Mouse (Mus musculus) adrenal gland, postnatal 10 days (tissue): ENCODE measurements around the gene Usp40. TPM values are rescaled to one million over a fixed set of nuclear protein-coding genes. Genes with fewer than 3 reads are reported as not detected.

Experiments used
- DNase-seq: peaks from one replicate; pipeline ENCODE4 v3.0.0; 2021; ENCODE audit warnings: mixed read lengths
- total RNA-seq, 2 experiments: library from RNA; stranded (reverse); gene quantifications; 2 replicates each; pipeline ENCODE4 v1.2.3; 2021

Usp40 gene
- total RNA-seq, 2 experiments from 2014 or later: 21.4 to 37.7 TPM

DNA sequence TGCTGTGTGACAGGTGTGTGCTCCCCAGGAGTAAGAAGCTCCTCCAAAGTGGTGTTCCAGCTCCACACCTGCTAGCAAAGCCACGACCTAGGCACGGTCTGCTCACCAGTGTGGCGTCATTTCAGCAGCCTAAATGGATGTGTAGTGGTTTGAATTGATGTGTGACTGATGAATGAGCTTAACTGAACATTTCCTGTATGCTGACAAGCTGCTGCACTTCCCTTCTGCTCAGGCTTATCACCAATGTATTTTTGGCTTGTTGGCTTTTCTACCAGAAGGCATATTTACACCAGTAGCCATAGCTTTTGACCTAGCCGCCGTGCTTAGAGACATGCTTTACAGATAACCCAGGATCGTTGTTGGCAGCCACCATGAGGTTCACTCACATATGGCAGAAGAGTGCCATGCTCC lies 60.7 kb downstream of the Usp40 start:
- no peak for DNase-seq

DNA sequence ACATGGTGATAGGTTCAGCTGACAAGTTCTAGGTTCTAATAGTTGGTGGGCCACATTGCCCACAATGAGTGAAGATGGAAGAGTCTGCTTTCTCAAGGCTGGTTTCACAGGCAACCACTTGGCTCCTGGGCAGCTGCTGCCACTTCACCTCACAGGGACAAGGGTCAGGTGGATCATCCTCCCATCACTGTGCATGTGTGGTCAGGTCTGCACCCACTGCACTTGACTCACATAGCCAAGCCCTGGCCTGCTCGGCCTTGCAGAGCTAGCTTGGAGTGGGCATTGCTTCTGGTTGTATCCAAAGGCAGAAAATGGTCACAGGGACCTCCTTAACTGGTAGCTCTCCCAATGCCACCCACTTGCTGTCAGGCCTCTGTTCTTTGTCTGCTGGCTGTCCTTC lies 66.6 kb downstream of the Usp40 start:
- no peak for DNase-seq

DNA sequence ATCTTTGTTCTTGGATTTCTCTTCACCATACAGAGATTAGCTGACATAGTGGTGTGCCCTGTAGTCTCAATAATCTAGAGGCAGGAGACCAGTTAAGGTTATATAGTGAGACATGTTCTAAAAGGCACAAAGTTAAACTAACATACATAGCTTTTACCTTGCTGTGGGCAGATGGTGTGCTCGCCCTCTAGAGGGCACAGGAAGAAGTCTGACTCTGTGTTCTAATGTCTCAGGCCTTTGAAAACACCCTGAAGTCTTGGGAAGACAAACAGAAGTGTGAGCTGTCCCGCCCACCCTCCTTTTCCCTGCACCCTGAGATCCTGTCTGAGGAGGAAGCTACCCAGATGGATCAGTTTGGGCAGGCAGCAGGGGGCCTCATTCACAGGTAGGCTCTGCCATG lies 71.8 kb downstream of the Usp40 start:
- DNase-seq: no peak

DNA sequence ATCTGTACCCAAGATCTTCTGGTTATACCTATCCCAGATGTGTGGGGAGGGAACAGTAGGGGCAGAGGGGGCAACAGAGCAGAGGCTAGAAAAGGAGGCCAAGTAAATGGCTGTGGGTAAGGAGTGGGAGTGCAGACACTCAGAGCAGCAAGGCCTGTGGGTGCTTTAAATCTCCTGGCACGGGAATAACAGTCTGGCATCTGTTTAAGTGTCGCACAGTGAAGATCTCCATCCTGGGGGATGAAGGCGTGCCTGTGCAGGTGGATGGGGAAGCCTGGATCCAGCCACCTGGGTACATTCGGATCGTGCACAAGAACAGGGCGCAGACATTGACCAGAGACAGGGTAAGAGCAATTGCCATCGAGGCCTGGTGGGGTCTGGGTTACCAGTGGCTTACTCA lies 72.3 kb downstream of the Usp40 start:
- no peak for DNase-seq

DNA sequence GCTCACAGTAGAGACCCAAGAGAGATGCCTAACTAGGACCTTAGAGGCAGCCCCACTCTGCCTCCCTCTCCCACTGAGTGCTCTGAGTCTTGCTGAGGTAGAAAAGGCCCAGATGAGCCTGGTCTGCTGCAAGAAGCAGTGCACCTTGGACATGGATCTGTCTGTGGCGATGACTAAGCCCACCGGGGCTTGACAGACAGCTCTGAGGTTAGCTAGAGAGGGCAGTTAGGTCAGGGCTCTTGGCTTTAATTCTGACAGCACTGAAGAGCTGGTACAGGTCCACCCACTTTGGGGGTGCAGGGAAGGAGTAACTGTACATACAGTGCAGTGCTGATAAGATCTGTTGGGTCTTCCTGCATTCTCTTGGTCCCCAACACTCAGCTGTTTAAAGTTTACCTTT lies 72.8 kb downstream of the Usp40 start:
- DNase-seq: no peak

DNA sequence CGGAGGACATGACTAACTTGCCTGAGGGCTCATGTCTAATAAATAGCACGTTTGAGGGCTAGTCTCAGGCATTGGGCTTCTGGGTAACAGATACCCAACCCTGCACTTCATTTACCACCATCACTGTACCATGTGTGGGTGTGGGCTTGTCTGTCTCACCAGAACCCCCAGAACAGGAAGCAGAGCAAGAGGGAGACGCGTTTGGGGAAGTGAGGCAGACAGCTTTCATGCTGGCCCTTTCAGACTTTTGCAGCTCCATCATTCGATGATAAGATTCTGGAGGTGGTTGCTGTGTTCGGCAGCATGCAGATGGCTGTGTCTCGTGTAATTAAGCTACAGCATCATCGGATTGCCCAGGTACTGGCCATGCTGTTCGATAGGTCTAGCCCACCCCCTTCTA lies 73.3 kb downstream of the Usp40 start:
- DNase-seq: no peak

DNA sequence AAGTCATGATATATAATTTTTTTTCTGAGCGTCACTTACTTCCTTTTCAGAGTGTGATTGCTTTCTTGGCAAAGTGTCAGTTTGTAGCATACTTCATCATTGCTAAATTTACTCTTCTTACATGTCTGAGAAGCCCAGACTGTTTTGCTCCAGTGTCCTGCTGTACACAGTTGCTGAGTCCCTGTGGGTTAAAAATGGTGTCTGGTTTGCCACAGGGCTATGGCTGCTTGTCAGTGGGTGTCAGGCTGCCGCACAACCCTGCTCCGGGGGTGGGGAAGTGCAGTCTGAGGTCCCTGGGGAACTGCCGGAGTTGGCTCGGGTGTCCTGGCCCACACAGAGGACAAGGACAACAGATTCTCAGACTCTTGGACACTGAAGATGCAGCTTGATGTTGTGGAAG lies 75.3 kb downstream of the Usp40 start:
- no peak for DNase-seq

DNA sequence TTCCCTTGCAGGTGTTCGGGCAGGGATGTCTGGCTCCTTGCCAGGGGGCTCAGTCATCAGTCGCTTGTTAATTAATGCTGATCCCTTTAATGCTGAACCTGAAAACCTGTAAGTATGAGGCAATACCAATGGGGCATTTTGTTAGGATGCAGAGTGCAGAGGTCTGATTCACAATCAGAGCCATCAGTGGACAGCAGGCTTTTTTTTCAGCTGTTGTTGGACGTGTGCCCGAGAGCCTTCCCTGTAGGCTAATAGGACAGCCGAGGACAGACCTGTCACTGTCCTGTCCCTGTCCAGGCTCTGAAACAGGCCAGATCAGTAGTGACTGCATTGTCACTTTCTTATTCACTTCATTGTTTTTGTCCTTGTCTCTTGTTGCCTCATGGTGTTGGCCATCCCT lies 78.6 kb downstream of the Usp40 start:
- peak; percentile 79 for DNase-seq

DNA sequence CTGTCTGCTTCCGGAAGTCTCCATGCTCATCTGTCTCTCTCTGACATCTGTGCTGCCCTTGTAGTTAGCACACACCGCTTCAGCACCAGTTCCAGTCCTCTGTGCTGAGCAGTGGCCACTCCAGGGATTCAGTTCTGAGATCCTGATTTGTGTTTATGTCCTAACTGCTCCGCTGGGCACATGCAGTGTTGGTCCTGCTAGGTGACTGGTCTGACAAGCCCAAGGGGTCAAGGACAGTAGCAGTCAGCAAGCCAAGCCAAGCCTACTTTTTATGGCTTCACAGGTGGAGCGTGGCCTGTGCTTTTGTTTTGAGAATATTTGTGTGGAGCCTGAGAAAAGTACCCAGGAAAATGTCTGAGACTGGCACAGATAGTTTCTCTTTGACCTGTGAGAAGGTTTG lies 83.5 kb downstream of the Usp40 start:
- no peak for DNase-seq

DNA sequence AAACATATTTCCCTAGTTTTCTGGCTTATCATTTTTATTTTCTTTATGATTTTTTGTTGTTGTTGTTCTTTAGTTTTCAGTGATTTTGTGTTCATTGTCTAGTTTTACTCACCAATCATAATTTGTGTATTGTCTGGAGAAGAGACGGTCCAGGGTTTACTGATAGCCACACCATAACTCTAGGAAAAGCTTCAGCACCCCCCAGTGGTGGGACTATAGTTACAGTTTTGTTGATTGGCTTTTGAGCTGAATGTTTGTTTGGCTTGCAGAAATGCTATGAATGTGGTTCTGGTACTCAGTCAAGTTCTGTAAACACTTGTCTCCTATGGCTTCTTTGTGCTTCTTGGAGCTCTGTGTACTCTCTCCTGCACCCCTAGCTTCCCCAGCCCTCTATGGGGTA lies 85.7 kb downstream of the Usp40 start:
- DNase-seq: peak; percentile 68

DNA sequence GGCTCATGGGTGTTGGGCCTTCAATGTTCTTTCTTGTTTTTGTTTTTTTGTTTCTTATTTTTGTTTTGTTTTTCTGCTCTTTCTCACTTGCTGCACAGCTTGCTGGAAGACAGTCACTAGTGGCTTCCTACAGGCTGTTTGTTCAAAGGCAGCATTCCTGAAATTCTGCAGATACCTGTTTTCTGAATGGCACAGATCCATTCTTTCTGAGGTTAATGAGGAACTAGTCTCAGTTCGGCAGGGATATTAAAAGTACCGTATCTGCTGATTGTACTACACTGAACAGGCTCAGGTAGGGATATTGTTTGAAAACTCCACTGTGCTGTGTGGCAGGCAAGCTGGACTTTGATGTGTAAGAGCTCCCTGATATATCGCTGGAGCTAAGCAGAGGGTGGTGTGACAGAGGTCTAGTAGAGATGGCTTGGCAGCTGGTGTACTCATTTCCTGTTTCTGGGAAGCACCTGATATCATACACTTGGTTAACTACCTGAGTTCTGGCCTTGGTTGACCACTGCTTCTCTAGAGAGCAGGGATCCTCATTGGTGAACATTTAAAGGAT lies 88.2 kb downstream of the Usp40 start:
- no peak for DNase-seq

DNA sequence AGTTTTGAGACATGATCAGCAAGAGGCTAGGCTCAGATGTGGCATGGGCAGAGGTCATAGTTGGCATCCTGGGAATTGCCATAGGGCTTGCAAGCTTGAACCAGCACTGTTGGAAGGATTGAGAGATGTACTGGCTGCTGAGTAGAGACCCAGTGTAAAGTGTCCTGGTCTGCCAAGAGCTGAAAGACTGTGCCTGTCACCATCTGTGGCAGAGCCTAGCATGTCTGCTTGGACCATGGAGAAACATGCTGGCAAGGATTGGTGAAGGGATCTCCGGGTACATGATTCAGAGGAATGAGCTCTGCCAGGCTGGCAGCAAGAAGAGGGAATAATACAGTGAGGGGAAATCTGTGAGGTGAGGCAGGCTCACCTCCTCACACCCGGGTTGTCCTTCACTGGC lies 90.3 kb downstream of the Usp40 start:
- DNase-seq: no peak

DNA sequence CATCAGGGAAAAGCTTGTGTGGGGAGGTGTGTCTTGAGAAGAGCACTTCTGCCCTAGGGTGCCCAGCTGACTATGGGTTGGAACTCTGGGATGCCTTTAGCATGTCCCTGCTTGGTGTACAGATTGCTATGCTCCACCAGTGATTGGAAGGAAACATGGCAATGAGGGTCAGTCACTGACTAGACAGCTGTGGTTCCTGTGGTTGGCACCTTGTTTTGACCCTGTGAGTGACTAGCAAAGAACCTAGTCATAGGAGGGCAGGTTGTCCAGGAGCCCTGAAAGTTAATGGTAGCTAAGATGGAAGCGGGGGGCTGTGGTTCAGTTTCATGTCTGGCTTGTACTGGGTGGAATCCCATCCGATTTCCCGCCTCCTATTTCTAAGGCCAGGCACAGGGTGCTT lies 91.0 kb downstream of the Usp40 start:
- DNase-seq: no peak

DNA sequence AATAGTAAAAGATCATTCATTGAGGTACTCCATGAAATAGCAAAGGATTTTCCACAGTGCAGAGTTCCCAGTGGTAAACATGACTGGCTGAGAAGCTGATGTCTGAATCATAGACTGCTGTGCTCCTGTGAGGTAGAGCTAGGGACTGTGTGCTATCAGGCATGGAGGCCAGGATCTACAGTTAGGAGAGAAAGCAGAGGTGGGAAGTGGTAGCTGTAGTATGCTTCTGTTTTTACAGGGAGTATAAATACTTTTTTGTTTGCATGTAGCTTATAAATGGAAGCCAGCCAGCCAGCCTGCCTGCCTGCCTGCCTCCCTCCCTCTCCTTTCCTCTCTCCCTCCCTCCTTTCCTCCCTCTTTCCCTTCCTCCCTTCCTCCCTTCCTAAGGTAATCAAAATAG lies 95.0 kb downstream of the Usp40 start:
- DNase-seq: no peak

DNA sequence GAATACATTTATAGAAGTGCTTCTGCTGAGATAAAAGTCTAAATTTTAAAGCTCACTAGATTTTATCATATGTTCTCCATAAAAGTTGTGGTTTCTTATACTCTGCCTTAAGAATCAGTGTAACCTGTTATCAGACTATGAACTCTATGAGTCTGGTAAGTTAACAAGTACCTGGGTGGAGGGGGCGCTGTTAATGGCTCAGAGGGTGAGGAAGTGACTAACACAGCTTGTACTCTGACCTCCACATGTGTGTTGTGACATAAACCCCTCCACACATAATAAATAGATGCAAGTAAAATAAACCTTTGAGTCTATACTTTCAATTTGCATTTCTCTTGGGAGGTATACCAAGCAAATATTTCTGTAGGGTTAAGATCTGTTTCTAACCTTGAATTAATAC lies 97.9 kb downstream of the Usp40 start:
- DNase-seq: no peak

DNA sequence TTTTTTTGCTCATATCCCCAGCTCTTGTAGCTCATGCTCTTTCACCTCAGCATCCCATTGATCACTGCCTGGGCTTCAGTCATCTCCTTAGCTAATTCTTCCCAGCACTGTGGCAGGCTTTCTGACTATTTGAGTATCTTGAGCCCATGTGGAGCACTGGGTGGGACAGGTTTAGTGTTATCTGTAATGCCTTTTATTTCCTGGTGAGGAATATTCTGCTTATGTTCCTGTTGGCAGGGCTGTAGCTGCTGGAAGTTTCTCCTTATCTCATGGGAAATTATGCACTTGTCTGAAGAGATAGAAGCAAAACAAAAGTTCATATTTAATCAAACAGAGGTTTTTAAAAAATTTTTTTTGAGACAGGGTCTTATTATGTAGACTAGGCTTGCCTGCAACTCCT lies 98.8 kb downstream of the Usp40 start:
- no peak for DNase-seq

DNA sequence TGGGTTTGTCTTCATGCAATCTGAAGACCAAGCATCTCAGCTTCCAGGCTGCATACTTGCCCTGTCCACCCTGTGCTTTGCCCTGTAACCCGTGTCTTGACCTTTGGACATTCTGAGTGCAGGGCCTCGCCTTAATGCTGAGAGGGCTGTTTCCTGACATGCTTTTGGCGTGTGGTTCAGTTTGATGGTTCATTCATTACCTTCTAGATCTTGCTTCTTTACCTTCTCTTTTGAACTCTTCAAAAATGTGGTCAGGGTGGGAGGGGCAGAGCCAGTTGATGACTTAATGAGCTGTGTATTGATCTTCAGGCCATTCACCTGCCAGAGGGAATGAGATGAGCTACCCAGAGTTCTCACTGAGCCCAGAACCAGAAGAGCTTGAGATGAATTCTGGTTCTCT lies 99.6 kb downstream of the Usp40 start:
- no peak for DNase-seq

DNA sequence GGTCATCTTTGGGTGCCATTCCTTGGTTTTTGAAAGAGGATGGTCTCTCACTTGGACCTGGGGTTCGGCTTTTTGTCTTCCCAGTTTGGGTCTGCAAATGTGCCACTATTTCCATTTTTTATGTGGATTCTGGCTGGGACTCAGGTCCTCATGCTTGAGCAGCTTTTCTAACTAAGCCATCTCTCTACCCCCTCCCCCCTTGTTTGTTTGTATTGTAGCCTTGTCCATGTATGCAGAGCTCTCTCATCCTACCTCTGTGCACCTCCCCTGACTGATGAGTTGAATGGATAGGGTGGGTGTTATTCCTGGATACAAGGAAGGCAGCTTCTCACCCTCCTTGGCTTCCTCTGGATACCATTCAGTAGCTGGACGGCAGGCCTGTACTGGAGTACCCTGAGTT lies 100.3 kb downstream of the Usp40 start:
- no peak for DNase-seq

DNA sequence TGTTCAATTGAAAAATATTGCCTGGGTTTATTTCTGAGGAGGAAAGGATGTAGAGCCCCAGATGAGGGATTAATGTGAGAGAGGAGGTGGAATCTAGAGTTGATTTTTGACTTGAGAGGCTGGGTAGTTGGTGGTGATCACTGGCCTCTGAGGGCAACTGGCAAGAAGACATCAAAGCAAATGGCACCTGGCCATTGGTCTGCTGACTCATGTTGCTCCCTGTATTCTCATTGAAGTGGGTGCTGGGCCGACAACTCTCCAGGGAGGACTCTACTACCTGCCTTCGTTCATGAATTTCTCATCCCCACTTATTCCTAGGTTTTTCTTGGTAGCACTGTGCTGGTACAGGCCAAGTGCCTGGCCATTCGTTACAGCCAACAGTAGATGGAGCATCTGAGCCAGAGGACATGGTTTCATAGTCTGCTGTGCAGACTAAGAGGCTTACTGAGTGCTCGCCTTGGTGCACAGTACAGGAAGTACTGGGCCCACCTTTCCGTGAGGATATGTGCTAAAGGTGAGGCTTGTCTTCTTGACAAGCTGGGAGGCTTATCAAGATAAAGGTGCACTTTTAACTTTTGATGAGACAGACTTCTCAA lies 101.9 kb downstream of the Usp40 start:
- DNase-seq: no peak

DNA sequence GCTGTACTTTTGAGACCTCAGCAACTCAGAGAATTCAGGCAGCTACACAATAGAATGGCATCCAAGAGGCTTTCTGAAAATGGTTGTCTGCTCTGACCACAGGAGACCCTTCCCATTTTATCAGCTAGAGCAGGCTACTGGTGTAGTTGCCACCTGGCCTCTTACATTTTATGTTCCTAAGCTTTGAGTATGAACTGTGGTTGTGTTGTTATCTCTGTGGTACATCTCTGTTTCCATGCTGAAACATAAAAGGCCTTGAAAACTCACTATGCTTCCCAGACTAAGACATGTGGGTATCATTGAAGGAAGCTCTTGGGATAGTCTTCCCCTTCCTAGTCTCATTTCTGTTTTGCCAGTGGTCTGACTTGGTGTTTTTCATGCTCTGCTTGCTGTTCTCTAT lies 106.2 kb downstream of the Usp40 start:
- no peak for DNase-seq

DNA sequence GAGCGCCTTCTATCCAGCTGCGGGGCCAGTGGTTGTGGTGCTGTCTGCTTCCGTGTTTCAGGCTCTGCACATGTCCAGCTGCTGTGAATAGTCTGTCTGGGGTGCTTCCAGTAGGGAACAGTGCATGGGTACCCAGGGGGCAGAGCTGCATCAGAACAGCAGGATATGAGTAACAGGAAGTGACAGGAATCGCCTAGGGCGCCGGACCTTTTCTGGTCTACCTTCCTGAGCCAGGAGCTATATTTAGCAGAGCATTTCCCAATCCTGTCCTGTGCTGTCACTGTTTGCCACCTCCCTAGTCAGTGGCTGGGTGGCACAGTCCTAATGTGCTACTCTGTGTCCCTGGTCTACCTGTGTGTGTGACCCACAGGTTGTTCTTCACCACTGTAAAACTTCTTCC lies 107.4 kb downstream of the Usp40 start:
- DNase-seq: peak; percentile 67

DNA sequence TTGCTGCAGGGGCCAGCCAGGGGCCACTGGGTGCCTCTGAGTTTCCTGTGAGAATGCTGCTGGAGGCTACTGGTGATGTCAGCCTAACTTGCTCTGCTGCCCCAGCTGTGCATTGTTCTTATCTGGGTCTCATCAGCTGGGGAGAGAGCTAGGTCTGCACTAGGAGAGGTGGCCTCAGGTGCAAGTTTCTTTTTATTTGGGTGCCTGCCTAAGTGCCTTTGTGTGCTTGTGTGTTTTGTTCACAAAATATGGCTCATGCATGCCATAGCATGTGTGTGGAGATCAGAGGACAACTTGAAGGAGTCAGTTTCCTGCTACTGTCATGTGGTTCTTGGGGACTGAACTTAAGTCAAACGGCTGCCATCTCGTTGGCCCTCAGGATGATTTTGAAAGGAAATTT lies 108.7 kb downstream of the Usp40 start:
- peak; percentile 14 for DNase-seq

DNA sequence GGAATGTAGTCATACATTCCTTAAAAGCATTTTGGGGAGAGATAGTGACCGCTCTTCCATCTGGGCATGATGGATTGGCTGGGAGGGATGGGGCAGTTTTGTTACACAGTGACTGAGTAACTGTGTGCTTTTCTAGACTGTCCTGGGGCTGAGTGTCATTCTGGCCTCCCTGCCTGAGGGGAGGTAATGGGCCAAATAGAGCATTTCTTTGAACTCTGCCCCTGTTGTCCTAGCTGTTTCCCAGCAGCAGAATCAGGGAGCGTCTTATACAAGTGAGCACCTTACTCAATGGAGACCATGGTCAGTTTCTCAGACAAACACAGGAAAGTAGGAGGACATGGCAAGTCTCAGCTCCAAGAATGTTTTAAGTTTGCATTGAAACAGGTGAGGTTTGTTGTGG lies 111.4 kb downstream of the Usp40 start:
- no peak for DNase-seq
